Mouse (Mus musculus) small intestine, adult 2 months (tissue): Measurements from ENCODE around the gene Ssh1. TPM values are rescaled to one million over a fixed set of nuclear protein-coding genes. Genes with fewer than 3 reads are reported as not detected.
A peak's percentile ranks its signal among the peaks of the same experiment; 100 is the strongest.

Experiments used
- H3K27ac ChIP-seq: fragments of 200-500 bp; 2 replicates; pipeline ENCODE4 v1.5.1; 2012; ENCODE audit warnings: low read depth, low read length, control low read depth, inconsistent platforms; ENCODE audit not compliant: insufficient read depth
- H3K27me3 ChIP-seq: fragments of 200-500 bp; 2 replicates; pipeline ENCODE4 v1.6.1; 2012; ENCODE audit warnings: mild to moderate bottlenecking, moderate library complexity, low read length, inconsistent platforms; ENCODE audit not compliant: control insufficient read depth, insufficient read depth
- H3K36me3 ChIP-seq: fragments of 200-500 bp; 2 replicates; pipeline ENCODE4 v1.6.1; 2012; ENCODE audit warnings: mild to moderate bottlenecking, low read length, control low read depth, inconsistent platforms; ENCODE audit not compliant: control insufficient read depth, insufficient read depth
- H3K4me1 ChIP-seq: fragments of 200-500 bp; 2 replicates; pipeline ENCODE4 v1.6.1; 2012; ENCODE audit warnings: low read length, inconsistent platforms, mixed read lengths; ENCODE audit not compliant: control insufficient read depth, insufficient read depth, insufficient read length
- H3K4me3 ChIP-seq: fragments of 200-500 bp; 2 replicates; pipeline ENCODE4 v1.5.1; 2012; ENCODE audit warnings: low read depth, mild to moderate bottlenecking, control low read depth, inconsistent platforms, low read length, moderate library complexity
- CTCF ChIP-seq: fragments of 200-500 bp; IDR thresholded peaks from 2 replicates; pipeline ENCODE4 v1.5.1; 2012; ENCODE audit warnings: low read depth, mild to moderate bottlenecking, control low read depth, inconsistent platforms, low read length, moderate library complexity, mixed read lengths; ENCODE audit not compliant: insufficient replicate concordance, insufficient read length; ENCODE audit errors: extremely low read depth
- POLR2A ChIP-seq: fragments of 200-500 bp; IDR thresholded peaks from 2 replicates; pipeline ENCODE4 v1.6.1; 2012; ENCODE audit warnings: low read depth, mild to moderate bottlenecking, control low read depth, inconsistent platforms, low read length, moderate library complexity
- WGBS: fragments of 180-500 bp; shearing (Covaris S2); methylation state at CpG from one replicate; pipeline ENCODE4 v1.1.7; 2018; 5-methylcytosine and 5-hydroxymethylcytosine counted together
- polyA plus RNA-seq: library from polyadenylated mRNA; depleted of rRNA; stranded (reverse); fragments of >200 nt; gene quantifications from 2 replicates; pipeline ENCODE4 v1.2.3, GENCODE M21; 2012; rRNA removed

Gene Ssh1
- polyA plus RNA-seq, 1 experiment, result 11.3 TPM

- Histone ChIP-seq H3K27ac (no peak overlapping the region), H3K4me1 (peaks cover 27% of the 10 kb centered on the region), H3K27me3 (no peaks in the 10 kb centered on the region), H3K36me3 (no peaks in the 10 kb centered on the region; the same call in 1 of the 2 replicates), H3K4me3 (no peak overlapping the region)
- TF ChIP-seq CTCF, result no peak
- WGBS, result 26% methylated on average over 7 of the region's 7 CpGs
These were observed 101.7 kb downstream of the Ssh1 start for GRCm38 (mm10) chr5:113892005-113892404.

- no peak overlapping the region for H3K4me3 ChIP-seq
- no peak for TF ChIP-seq POLR2A
- TF ChIP-seq CTCF, result no peak
- H3K36me3 ChIP-seq, result no peaks in the 10 kb centered on the region; the same call in 1 of the 2 replicates
- H3K4me1 ChIP-seq, result peaks cover 24% of the 10 kb centered on the region
- H3K27me3 ChIP-seq, result no peaks in the 10 kb centered on the region
- peak overlapping the region; percentile 51; the same call in 1 of the 2 replicates for H3K27ac ChIP-seq
- 80% methylated on average over 18 of the region's 18 CpGs for WGBS
These were observed 102.8 kb downstream of the Ssh1 start for GRCm38 (mm10) chr5:113890874-113891273.

GRCm38 (mm10) chr5:113889912-113890311 lies 103.8 kb downstream of the Ssh1 start:
- no peak for TF ChIP-seq POLR2A
- no peak for TF ChIP-seq CTCF
- Histone ChIP-seq H3K4me1 (peaks cover 26% of the 10 kb centered on the region), H3K36me3 (no peaks in the 10 kb centered on the region; the same call in 1 of the 2 replicates), H3K27me3 (no peaks in the 10 kb centered on the region), H3K4me3 (no peak overlapping the region), H3K27ac (no peak overlapping the region)
- 66% methylated on average over 4 of the region's 4 CpGs for WGBS

GRCm38 (mm10) chr5:113889181-113889906 lies 104.3 kb downstream of the Ssh1 start:
- H3K4me1 ChIP-seq, result peaks cover 28% of the 10 kb centered on the region
- WGBS, result 61% methylated on average over 19 of the region's 19 CpGs
- H3K27me3 ChIP-seq, result no peaks in the 10 kb centered on the region
- H3K36me3 ChIP-seq, result no peaks in the 10 kb centered on the region; the same call in 1 of the 2 replicates
- H3K27ac ChIP-seq, result peak overlapping the region; percentile 64; the same call in 1 of the 2 replicates
- no peak for TF ChIP-seq POLR2A
- H3K4me3 ChIP-seq, result no peak overlapping the region

GRCm38 (mm10) chr5:113888186-113888795 lies 105.4 kb downstream of the Ssh1 start:
- 89% methylated on average over 5 of the region's 5 CpGs for WGBS

GRCm38 (mm10) chr5:113887132-113887531 lies 106.6 kb downstream of the Ssh1 start:
- no peaks in the 10 kb centered on the region; the same call in 1 of the 2 replicates for H3K36me3 ChIP-seq
- TF ChIP-seq CTCF, result no peak
- TF ChIP-seq POLR2A, result no peak
- no peak overlapping the region for H3K4me3 ChIP-seq
- H3K27me3 ChIP-seq, result no peaks in the 10 kb centered on the region
- peaks cover 31% of the 10 kb centered on the region for H3K4me1 ChIP-seq
- peak overlapping the region; percentile 55; the same call in 1 of the 2 replicates for H3K27ac ChIP-seq
- 13% methylated on average over 11 of the region's 11 CpGs for WGBS

More at GRCm38 (mm10) chr5:113888186-113888795, 105.4 kb downstream of the Ssh1 start:
- Histone ChIP-seq H3K36me3 (no peaks in the 10 kb centered on the region; the same call in 1 of the 2 replicates), H3K27me3 (no peaks in the 10 kb centered on the region), H3K4me1 (peaks cover 29% of the 10 kb centered on the region), H3K27ac (no peak overlapping the region), H3K4me3 (no peak overlapping the region)
- TF ChIP-seq CTCF (no peak), POLR2A (no peak)

Other genes starting within 250 kb of the Ssh1 start
- 9.3 and 10.7 TPM in 2 replicates for gene Sart3, start 221.4 kb downstream of the Ssh1 start, polyA plus RNA-seq
- gene Iscu, start 221.1 kb downstream of the Ssh1 start, polyA plus RNA-seq, result 31.2 and 57.5 TPM in 2 replicates
- 10.1 and 13.5 TPM in 2 replicates for gene Tmem119, start 193.4 kb downstream of the Ssh1 start, polyA plus RNA-seq
- 31.5 and 52.3 TPM in 2 replicates for gene Selplg, start 161.2 kb downstream of the Ssh1 start, polyA plus RNA-seq
- gene Coro1c, start 85.1 kb downstream of the Ssh1 start, polyA plus RNA-seq, result 68.3 and 144 TPM in 2 replicates
- gene Dao, start 9.8 kb upstream of the Ssh1 start, polyA plus RNA-seq, result 11.9 and 16.8 TPM in 2 replicates
- 6.2 and 10.9 TPM in 2 replicates for gene Usp30, start 71.6 kb upstream of the Ssh1 start, polyA plus RNA-seq
- gene Svop, start 97.7 kb upstream of the Ssh1 start, polyA plus RNA-seq, result 0.15 and 0.42 TPM in 2 replicates
- gene Alkbh2, start 134.3 kb upstream of the Ssh1 start, polyA plus RNA-seq, result 3.1 and 6.6 TPM in 2 replicates
- gene Ung, start 136.5 kb upstream of the Ssh1 start, polyA plus RNA-seq, result 4.8 and 6.7 TPM in 2 replicates
- gene Acacb, start 152.6 kb upstream of the Ssh1 start, polyA plus RNA-seq, result 3.1 and 5.9 TPM in 2 replicates